Mouse (Mus musculus) urinary bladder, postnatal 14 days (tissue): ENCODE results near the gene Rasal2.
A peak's percentile ranks its signal among the peaks of the same experiment; 100 is the strongest.
"Not testable (repeated sequence)": the region's sequence is repeated elsewhere in the genome, so short reads cannot be mapped to it uniquely, and the experiment has no call there.

ENCODE experiments used
- DNase-seq: peaks from one replicate; pipeline ENCODE4 v3.0.0; 2021; ENCODE audit warnings: low spot score

The Rasal2 gene

GRCm38 (mm10) chr1:157243576-157244452 is 168.6 kb downstream of the Rasal2 start:
- no peak for DNase-seq

- DNase-seq: no peak
These were observed 172.7 kb downstream of the Rasal2 start for GRCm38 (mm10) chr1:157239687-157240086.

GRCm38 (mm10) chr1:157236650-157237344 is 175.6 kb downstream of the Rasal2 start:
- not testable (repeated sequence) for DNase-seq

- DNase-seq: no peak
These were observed 178.9 kb downstream of the Rasal2 start for GRCm38 (mm10) chr1:157233451-157233850.

- DNase-seq: peak; percentile 50
These were observed 180.0 kb downstream of the Rasal2 start for GRCm38 (mm10) chr1:157232372-157232771.

- DNase-seq: no peak
These were observed 181.4 kb downstream of the Rasal2 start for GRCm38 (mm10) chr1:157231016-157231415.

- no peak for DNase-seq
These were observed 182.0 kb downstream of the Rasal2 start for GRCm38 (mm10) chr1:157230386-157230785.

GRCm38 (mm10) chr1:157225013-157225412 is 187.4 kb downstream of the Rasal2 start:
- no peak for DNase-seq

- DNase-seq: no peak
These were observed 191.5 kb downstream of the Rasal2 start for GRCm38 (mm10) chr1:157220910-157221309.

- DNase-seq: no peak
These were observed 191.9 kb downstream of the Rasal2 start for GRCm38 (mm10) chr1:157220466-157220865.

GRCm38 (mm10) chr1:157208754-157209153 is 203.6 kb downstream of the Rasal2 start:
- DNase-seq: no peak

GRCm38 (mm10) chr1:157205685-157206084 is 206.7 kb downstream of the Rasal2 start:
- no peak for DNase-seq

GRCm38 (mm10) chr1:157183043-157183442 is 229.4 kb downstream of the Rasal2 start:
- no peak for DNase-seq

GRCm38 (mm10) chr1:157182431-157182830 is 230.0 kb downstream of the Rasal2 start:
- DNase-seq: no peak

GRCm38 (mm10) chr1:157181081-157181480 is 231.3 kb downstream of the Rasal2 start:
- no peak for DNase-seq

- DNase-seq: no peak
These were observed 233.2 kb downstream of the Rasal2 start for GRCm38 (mm10) chr1:157178988-157179764.

GRCm38 (mm10) chr1:157169292-157169691 is 243.1 kb downstream of the Rasal2 start:
- no peak for DNase-seq

GRCm38 (mm10) chr1:157168891-157169290 is 243.5 kb downstream of the Rasal2 start:
- DNase-seq: no peak

- no peak for DNase-seq
These were observed 258.6 kb downstream of the Rasal2 start for GRCm38 (mm10) chr1:157153781-157154180.

- no peak for DNase-seq
These were observed 262.3 kb downstream of the Rasal2 start for GRCm38 (mm10) chr1:157150107-157150506.

GRCm38 (mm10) chr1:157144621-157145020 is 267.8 kb downstream of the Rasal2 start:
- no peak for DNase-seq

GRCm38 (mm10) chr1:157143326-157143932 is 269.0 kb downstream of the Rasal2 start:
- DNase-seq: no peak
